Mouse (Mus musculus) limb, embryonic 15.5 days (tissue): ENCODE measurements around the gene Pou5f1. TPM values are rescaled to one million over a fixed set of nuclear protein-coding genes. Genes with fewer than 3 reads are reported as not detected.

ENCODE experiments used
- ATAC-seq: fragments of 200-750 bp; cut with Nextera tagmentation; 2 replicates; pipeline ENCODE4 v1.8.0; 2017; ENCODE audit warnings: low read depth, moderate TSS enrichment; ENCODE audit not compliant: insufficient number of reproducible peaks, low FRiP score, low TSS enrichment
- H3K27ac ChIP-seq: fragments of 300-500 bp; sonication (generic); 2 replicates; pipeline ENCODE4 v1.5.1; 2015; ENCODE audit warnings: moderate library complexity, mild to moderate bottlenecking, inconsistent platforms
- H3K27me3 ChIP-seq: fragments of 300-500 bp; sonication (generic); 2 replicates; pipeline ENCODE4 v1.6.1; 2015; ENCODE audit warnings: inconsistent platforms
- H3K36me3 ChIP-seq: fragments of 300-500 bp; sonication (generic); 2 replicates; pipeline ENCODE4 v1.6.1; 2015; ENCODE audit warnings: inconsistent platforms
- H3K4me1 ChIP-seq: fragments of 300-500 bp; sonication (generic); 2 replicates; pipeline ENCODE4 v1.6.1; 2015; ENCODE audit warnings: inconsistent platforms
- H3K4me2 ChIP-seq: fragments of 300-500 bp; sonication (generic); 2 replicates; pipeline ENCODE4 v1.6.1; 2015; ENCODE audit warnings: mild to moderate bottlenecking, inconsistent platforms
- H3K4me3 ChIP-seq: fragments of 300-500 bp; sonication (generic); 2 replicates; pipeline ENCODE4 v1.5.1; 2015; ENCODE audit warnings: mild to moderate bottlenecking, inconsistent platforms
- H3K9ac ChIP-seq: fragments of 300-500 bp; sonication (generic); 2 replicates; pipeline ENCODE4 v1.6.1; 2015; ENCODE audit warnings: inconsistent platforms
- H3K9me3 ChIP-seq: fragments of 300-500 bp; sonication (generic); 2 replicates; pipeline ENCODE4 v1.6.1; 2016; ENCODE audit warnings: inconsistent platforms
- WGBS: fragments of 180-500 bp; shearing (Covaris S2); methylation state at CpG from one replicate; pipeline ENCODE4 v1.1.7; 2015; 5-methylcytosine and 5-hydroxymethylcytosine counted together
- polyA plus RNA-seq: library from polyadenylated mRNA; unstranded; fragments of >200 nt; fragmentation: Nextera tagmentation; extraction: Ambion mirVana; gene quantifications from 2 replicates; pipeline ENCODE4 v1.2.1, GENCODE M21; 2015

Gene Pou5f1
- polyA plus RNA-seq, 1 experiment from 2014 or later = not detected

GRCm38 (mm10) chr17:35542761-35543411 is 37.1 kb downstream of the Pou5f1 start:
- Histone ChIP-seq H3K9me3 (no peaks in the 10 kb centered on the region), H3K4me3 (no peak overlapping the region), H3K9ac (no peak overlapping the region), H3K4me2 (no peak overlapping the region), H3K4me1 (no peaks in the 10 kb centered on the region; the same call in 1 of the 2 replicates), H3K27ac (no peak overlapping the region), H3K36me3 (no peaks in the 10 kb centered on the region), H3K27me3 (no peaks in the 10 kb centered on the region)
- WGBS = 83% methylated on average over 15 of the region's 15 CpGs
- no peak for ATAC-seq

- H3K9ac ChIP-seq = no peak overlapping the region
- no peaks in the 10 kb centered on the region for H3K36me3 ChIP-seq
- no peak overlapping the region for H3K27ac ChIP-seq
- H3K9me3 ChIP-seq = no peaks in the 10 kb centered on the region
- H3K4me2 ChIP-seq = no peak overlapping the region
- H3K27me3 ChIP-seq = no peaks in the 10 kb centered on the region
- ATAC-seq = no peak
- 56% methylated on average over 14 of the region's 14 CpGs for WGBS
- no peaks in the 10 kb centered on the region; the same call in 1 of the 2 replicates for H3K4me1 ChIP-seq
- H3K4me3 ChIP-seq = no peak overlapping the region
These were observed 37.6 kb downstream of the Pou5f1 start for GRCm38 (mm10) chr17:35543412-35543861.

- H3K9me3 ChIP-seq = no peaks in the 10 kb centered on the region
- no peaks in the 10 kb centered on the region; the same call in 1 of the 2 replicates for H3K4me1 ChIP-seq
- ATAC-seq = no peak
- H3K4me3 ChIP-seq = no peak overlapping the region
- H3K4me2 ChIP-seq = no peak overlapping the region
- no peaks in the 10 kb centered on the region for H3K36me3 ChIP-seq
- H3K27me3 ChIP-seq = no peaks in the 10 kb centered on the region
- no peak overlapping the region for H3K9ac ChIP-seq
- no peak overlapping the region for H3K27ac ChIP-seq
- WGBS = 84% methylated on average over 6 of the region's 6 CpGs
These were observed 38.2 kb downstream of the Pou5f1 start for GRCm38 (mm10) chr17:35544001-35544400.

GRCm38 (mm10) chr17:35544680-35545079 is 38.9 kb downstream of the Pou5f1 start:
- Histone ChIP-seq H3K9ac (no peak overlapping the region), H3K27ac (no peak overlapping the region), H3K4me3 (no peak overlapping the region), H3K36me3 (no peaks in the 10 kb centered on the region), H3K4me1 (peaks cover 4% of the 10 kb centered on the region), H3K27me3 (no peaks in the 10 kb centered on the region), H3K9me3 (no peaks in the 10 kb centered on the region), H3K4me2 (no peak overlapping the region)
- no peak for ATAC-seq
- WGBS = 35% methylated on average over 6 of the region's 6 CpGs

GRCm38 (mm10) chr17:35547465-35547864 is 41.6 kb downstream of the Pou5f1 start:
- Histone ChIP-seq H3K4me2 (no peak overlapping the region), H3K27ac (no peak overlapping the region), H3K9me3 (no peaks in the 10 kb centered on the region), H3K4me3 (no peak overlapping the region), H3K27me3 (no peaks in the 10 kb centered on the region), H3K36me3 (no peaks in the 10 kb centered on the region), H3K4me1 (peaks cover 6% of the 10 kb centered on the region), H3K9ac (no peak overlapping the region)
- WGBS = 47% methylated on average over 2 of the region's 2 CpGs
- ATAC-seq = no peak

GRCm38 (mm10) chr17:35548636-35549035 is 42.8 kb downstream of the Pou5f1 start:
- WGBS = 31% methylated on average over 5 of the region's 5 CpGs
- Histone ChIP-seq H3K36me3 (no peaks in the 10 kb centered on the region), H3K27me3 (no peaks in the 10 kb centered on the region), H3K4me3 (no peak overlapping the region), H3K9ac (no peak overlapping the region), H3K4me2 (no peak overlapping the region), H3K4me1 (peaks cover 6% of the 10 kb centered on the region), H3K9me3 (no peaks in the 10 kb centered on the region), H3K27ac (no peak overlapping the region)
- no peak for ATAC-seq

- ATAC-seq = peak; percentile 27; the same call in 1 of the 2 replicates
- Histone ChIP-seq H3K4me2 (peak overlapping the region; percentile 14; the same call in 1 of the 2 replicates), H3K9me3 (no peaks in the 10 kb centered on the region), H3K4me3 (no peak overlapping the region), H3K36me3 (no peaks in the 10 kb centered on the region), H3K4me1 (peaks cover 6% of the 10 kb centered on the region), H3K9ac (no peak overlapping the region), H3K27ac (peak overlapping the region; percentile 83), H3K27me3 (no peaks in the 10 kb centered on the region)
- 39% methylated on average over 15 of the region's 15 CpGs for WGBS
These were observed 43.8 kb downstream of the Pou5f1 start for GRCm38 (mm10) chr17:35549437-35550142.

GRCm38 (mm10) chr17:35550143-35550494 is 44.3 kb downstream of the Pou5f1 start:
- Histone ChIP-seq H3K9ac (no peak overlapping the region), H3K27ac (peak overlapping the region; percentile 83), H3K4me1 (peaks cover 6% of the 10 kb centered on the region), H3K9me3 (no peaks in the 10 kb centered on the region), H3K4me2 (no peak overlapping the region), H3K27me3 (no peaks in the 10 kb centered on the region), H3K4me3 (no peak overlapping the region), H3K36me3 (no peaks in the 10 kb centered on the region)
- ATAC-seq = no peak
- 92% methylated on average over 4 of the region's 4 CpGs for WGBS

GRCm38 (mm10) chr17:35550871-35551270 is 45.1 kb downstream of the Pou5f1 start:
- Histone ChIP-seq H3K36me3 (no peaks in the 10 kb centered on the region), H3K4me1 (peaks cover 6% of the 10 kb centered on the region), H3K27me3 (no peaks in the 10 kb centered on the region), H3K4me3 (no peak overlapping the region), H3K4me2 (no peak overlapping the region), H3K27ac (no peak overlapping the region), H3K9ac (no peak overlapping the region), H3K9me3 (no peaks in the 10 kb centered on the region)
- no peak for ATAC-seq
- WGBS = 48% methylated on average over 8 of the region's 8 CpGs

- Histone ChIP-seq H3K36me3 (no peaks in the 10 kb centered on the region), H3K4me3 (no peak within 1 kb of the TSS), H3K9me3 (no peaks in the 10 kb centered on the region), H3K4me2 (no peak within 1 kb of the TSS), H3K27me3 (no peaks in the 10 kb centered on the region), H3K9ac (no peak within 1 kb of the TSS), H3K27ac (no peak within 1 kb of the TSS), H3K4me1 (peaks cover 6% of the 10 kb centered on the region)
- 79% methylated on average over 10 of the region's 10 CpGs for WGBS
- no peak for ATAC-seq
These were observed 46.1 kb downstream of the Pou5f1 start, which contains the start of gene Cdsn for GRCm38 (mm10) chr17:35551881-35552414. TSS of gene Cdsn (plus strand) at chr17:35552128.

- H3K4me3 ChIP-seq = no peak overlapping the region
- H3K27me3 ChIP-seq = no peaks in the 10 kb centered on the region
- no peaks in the 10 kb centered on the region for H3K9me3 ChIP-seq
- H3K9ac ChIP-seq = no peak overlapping the region
- H3K4me1 ChIP-seq = peaks cover 6% of the 10 kb centered on the region
- no peak for ATAC-seq
- H3K4me2 ChIP-seq = no peak overlapping the region
- H3K27ac ChIP-seq = no peak overlapping the region
- 75% methylated on average over 5 of the region's 5 CpGs for WGBS
- H3K36me3 ChIP-seq = no peaks in the 10 kb centered on the region
These were observed 48.5 kb downstream of the Pou5f1 start for GRCm38 (mm10) chr17:35554321-35554720.

GRCm38 (mm10) chr17:35554761-35555397 is 49.1 kb downstream of the Pou5f1 start:
- 89% methylated on average over 18 of the region's 18 CpGs for WGBS
- Histone ChIP-seq H3K9me3 (no peaks in the 10 kb centered on the region), H3K4me1 (peaks cover under 1% of the 10 kb centered on the region; the same call in 1 of the 2 replicates), H3K27ac (no peak overlapping the region), H3K36me3 (no peaks in the 10 kb centered on the region), H3K27me3 (no peaks in the 10 kb centered on the region), H3K4me2 (no peak overlapping the region), H3K4me3 (no peak overlapping the region), H3K9ac (no peak overlapping the region)
- no peak for ATAC-seq
